Mouse (Mus musculus): ENCODE results near the gene Cdk4. TPM values are rescaled to one million over a fixed set of nuclear protein-coding genes. Genes with fewer than 3 reads are reported as not detected.
A peak's percentile ranks its signal among the peaks of the same experiment; 100 is the strongest.

Cdk4 gene
- polyA plus RNA-seq, 1 experiment from 2014 or later, result 1,729 TPM

- Histone ChIP-seq H3K4me3 (peak overlapping the region; percentile 70), H3K9ac (replicated peaks) (peak overlapping the region; percentile 59), H3K27ac (replicated peaks) (peak overlapping the region; percentile 83), H3K36me3 (peaks cover 3% of the 10 kb centered on the region; the same call in 1 of the 2 replicates), H3K27me3 (peaks cover 19% of the 10 kb centered on the region), H3K4me1 (peaks cover 41% of the 10 kb centered on the region), H3K4me2 (replicated peaks) (peak overlapping the region; percentile 76), H3K9me3 (no peaks in the 10 kb centered on the region)
- under 1% methylated on average over 41 of the region's 49 CpGs for WGBS
- peak; percentile 74 for ATAC-seq (replicated peaks)
These were observed 15.6 kb downstream of the Cdk4 start for GRCm38 (mm10) chr10:127078677-127079575.

GRCm38 (mm10) chr10:127079665-127080391, 16.5 kb downstream of the Cdk4 start:
- 2% methylated on average over 65 of the region's 70 CpGs for WGBS
- H3K27ac ChIP-seq (replicated peaks), result peak overlapping the region; percentile 83
- peak overlapping the region; percentile 59 for H3K9ac ChIP-seq (replicated peaks)
- peak; percentile 3; the same call in 1 of the 2 replicates for ATAC-seq (replicated peaks)
- H3K9me3 ChIP-seq, result no peaks in the 10 kb centered on the region
- H3K4me1 ChIP-seq, result peaks cover 41% of the 10 kb centered on the region
- H3K27me3 ChIP-seq, result peaks cover 19% of the 10 kb centered on the region
- peak overlapping the region; percentile 70 for H3K4me3 ChIP-seq
- peaks cover 11% of the 10 kb centered on the region; the same call in 1 of the 2 replicates for H3K36me3 ChIP-seq
- peak overlapping the region; percentile 76 for H3K4me2 ChIP-seq (replicated peaks)

DNA sequence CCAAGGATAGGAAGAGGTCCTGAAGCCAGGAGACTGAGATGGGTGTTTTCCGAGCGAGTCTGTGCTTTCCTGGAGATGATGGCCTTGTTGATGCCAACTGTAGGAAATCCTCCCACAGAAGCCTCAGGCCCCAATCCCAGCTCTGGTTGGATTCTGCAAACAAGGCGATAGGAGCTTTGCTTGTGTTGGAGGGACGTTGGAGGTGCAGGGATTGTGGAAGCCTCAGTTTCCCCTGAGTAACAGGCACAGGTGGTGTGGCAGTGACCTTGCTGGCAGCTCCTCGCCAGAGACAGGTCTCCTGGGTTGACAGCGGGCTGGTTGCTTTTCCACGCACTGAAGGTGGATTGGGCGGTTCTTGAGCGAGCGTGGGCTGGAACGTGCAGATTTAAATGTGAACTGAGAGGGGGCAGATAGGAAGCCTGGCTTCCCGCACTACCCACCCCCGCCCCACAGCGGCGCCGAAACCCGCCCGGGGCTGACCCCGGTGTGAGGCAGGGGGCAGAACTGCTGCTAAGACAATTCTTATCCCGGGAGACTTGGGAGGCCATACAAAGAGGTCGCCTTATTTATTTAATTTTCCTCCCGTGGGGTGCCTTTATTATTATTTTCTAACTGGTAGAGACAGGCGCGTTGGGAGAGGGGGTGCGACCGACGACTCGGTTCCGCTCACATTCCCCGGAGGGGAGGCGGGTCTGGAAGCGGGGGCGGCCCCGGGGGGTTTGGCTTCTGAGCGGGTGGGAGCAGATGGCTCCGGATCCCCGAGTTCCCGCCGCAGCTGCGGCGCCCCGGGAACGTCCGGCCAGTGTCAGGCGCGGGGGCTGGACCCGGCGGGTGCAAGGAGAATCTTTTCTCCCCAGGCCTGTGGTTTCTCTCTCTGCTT, 17.8 kb downstream of the Cdk4 start:
- Histone ChIP-seq H3K36me3 (peaks cover 11% of the 10 kb centered on the region; the same call in 1 of the 2 replicates), H3K4me1 (peaks cover 41% of the 10 kb centered on the region), H3K9me3 (no peaks in the 10 kb centered on the region), H3K9ac (replicated peaks) (peak overlapping the region; percentile 59), H3K4me3 (peak overlapping the region; percentile 70), H3K4me2 (replicated peaks) (peak overlapping the region; percentile 76), H3K27ac (replicated peaks) (no peak overlapping the region), H3K27me3 (peaks cover 19% of the 10 kb centered on the region)
- WGBS, result 2% methylated on average over 48 of the region's 48 CpGs
- no peak for ATAC-seq (replicated peaks)

- Histone ChIP-seq H3K27me3 (peaks cover 26% of the 10 kb centered on the region), H3K27ac (replicated peaks) (no peak overlapping the region), H3K4me1 (peaks cover 41% of the 10 kb centered on the region), H3K4me3 (peak overlapping the region; percentile 70), H3K4me2 (replicated peaks) (peak overlapping the region; percentile 76), H3K9ac (replicated peaks) (peak overlapping the region; percentile 59; the same call in 1 of the 2 replicates), H3K36me3 (peaks cover 13% of the 10 kb centered on the region; the same call in 1 of the 2 replicates), H3K9me3 (no peaks in the 10 kb centered on the region)
- ATAC-seq (replicated peaks), result no peak
- whole genome bisulfite sequencing, result 26% methylated on average over 8 of the region's 8 CpGs
These were observed 18.8 kb downstream of the Cdk4 start for GRCm38 (mm10) chr10:127081996-127082620.

DNA sequence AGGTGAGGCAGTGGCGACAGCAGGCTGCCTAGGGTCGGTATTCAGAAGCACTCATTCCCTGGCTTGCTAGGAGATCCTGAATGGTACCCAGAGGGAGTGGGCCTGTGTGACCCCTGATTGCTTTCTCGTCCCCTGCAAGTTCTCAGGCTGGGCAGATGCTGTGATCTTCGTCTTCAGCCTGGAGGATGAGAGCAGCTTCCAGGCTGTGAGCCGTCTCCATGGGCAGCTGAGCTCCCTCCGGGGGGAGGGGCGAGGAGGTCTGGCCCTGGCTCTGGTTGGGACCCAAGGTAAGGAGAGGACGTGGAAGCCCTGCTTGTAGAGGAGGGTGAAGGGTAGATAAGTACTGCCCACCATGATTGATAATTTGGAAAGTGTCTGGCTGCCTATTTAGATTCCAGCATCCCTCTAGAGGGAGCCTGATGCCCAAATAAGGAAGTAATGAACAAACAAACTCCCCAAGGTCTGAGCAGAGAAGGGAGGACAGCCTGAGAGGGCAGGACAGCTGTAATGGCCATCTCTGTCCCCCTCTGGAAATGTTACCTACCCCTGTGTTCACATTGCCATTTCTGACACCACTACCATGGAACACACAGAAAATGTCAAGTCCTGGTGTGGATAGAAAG, 20.1 kb downstream of the Cdk4 start:
- H3K27ac ChIP-seq (replicated peaks), result no peak overlapping the region
- no peak overlapping the region for H3K4me2 ChIP-seq (replicated peaks)
- peaks cover 21% of the 10 kb centered on the region; the same call in 1 of the 2 replicates for H3K36me3 ChIP-seq
- peaks cover 34% of the 10 kb centered on the region for H3K27me3 ChIP-seq
- 41% methylated on average over 8 of the region's 8 CpGs for WGBS
- no peaks in the 10 kb centered on the region for H3K9me3 ChIP-seq
- no peak for ATAC-seq (replicated peaks)
- no peak overlapping the region for H3K9ac ChIP-seq (replicated peaks)
- peaks cover 31% of the 10 kb centered on the region for H3K4me1 ChIP-seq
- H3K4me3 ChIP-seq, result no peak overlapping the region

- Histone ChIP-seq H3K27me3 (peaks cover 37% of the 10 kb centered on the region), H3K4me3 (no peak overlapping the region), H3K27ac (replicated peaks) (no peak overlapping the region), H3K4me1 (peaks cover 29% of the 10 kb centered on the region), H3K9ac (replicated peaks) (no peak overlapping the region), H3K4me2 (replicated peaks) (no peak overlapping the region), H3K9me3 (no peaks in the 10 kb centered on the region), H3K36me3 (peaks cover 21% of the 10 kb centered on the region; the same call in 1 of the 2 replicates)
- 60% methylated on average over 5 of the region's 5 CpGs for WGBS
- ATAC-seq (replicated peaks), result no peak
These were observed 20.6 kb downstream of the Cdk4 start for GRCm38 (mm10) chr10:127083915-127084306.

- WGBS, result 83% methylated on average over 9 of the region's 9 CpGs
- no peak overlapping the region for H3K4me2 ChIP-seq (replicated peaks)
- no peak for ATAC-seq (replicated peaks)
- no peak overlapping the region for H3K4me3 ChIP-seq
- no peak overlapping the region for H3K9ac ChIP-seq (replicated peaks)
- no peaks in the 10 kb centered on the region for H3K9me3 ChIP-seq
- H3K27me3 ChIP-seq, result peaks cover 44% of the 10 kb centered on the region
- no peak overlapping the region for H3K27ac ChIP-seq (replicated peaks)
- H3K4me1 ChIP-seq, result peaks cover 26% of the 10 kb centered on the region
- H3K36me3 ChIP-seq, result peaks cover 21% of the 10 kb centered on the region; the same call in 1 of the 2 replicates
These were observed 21.7 kb downstream of the Cdk4 start for GRCm38 (mm10) chr10:127085052-127085451.

GRCm38 (mm10) chr10:127085633-127086032, 22.3 kb downstream of the Cdk4 start:
- H3K27me3 ChIP-seq, result peaks cover 44% of the 10 kb centered on the region
- 73% methylated on average over 6 of the region's 6 CpGs for WGBS
- ATAC-seq (replicated peaks), result no peak

GRCm38 (mm10) chr10:127090560-127091411, 27.5 kb downstream of the Cdk4 start:
- Histone ChIP-seq H3K36me3 (peaks cover 15% of the 10 kb centered on the region), H3K9me3 (no peaks in the 10 kb centered on the region), H3K9ac (replicated peaks) (peak overlapping the region; percentile 35), H3K4me2 (replicated peaks) (peak overlapping the region; percentile 49), H3K4me1 (peaks cover 31% of the 10 kb centered on the region), H3K4me3 (peak overlapping the region; percentile 29), H3K27me3 (peaks cover 54% of the 10 kb centered on the region), H3K27ac (replicated peaks) (no peak overlapping the region)
- peak; percentile 28; the same call in 1 of the 2 replicates for ATAC-seq (replicated peaks)
- 8% methylated on average over 57 of the region's 57 CpGs for WGBS

More at GRCm38 (mm10) chr10:127085633-127086032, 22.3 kb downstream of the Cdk4 start:
- Histone ChIP-seq H3K4me1 (peaks cover 26% of the 10 kb centered on the region), H3K9ac (replicated peaks) (no peak overlapping the region), H3K36me3 (peaks cover 21% of the 10 kb centered on the region; the same call in 1 of the 2 replicates), H3K4me3 (no peak overlapping the region), H3K4me2 (replicated peaks) (no peak overlapping the region), H3K9me3 (no peaks in the 10 kb centered on the region), H3K27ac (replicated peaks) (no peak overlapping the region)

Data from forebrain, embryonic 15.5 days (tissue).